Mouse (Mus musculus): ENCODE data around the gene Zbtb20. TPM values are rescaled to one million over a fixed set of nuclear protein-coding genes. Genes with fewer than 3 reads are reported as not detected.

Gene Zbtb20
- total and polyA plus RNA-seq, 3 experiments, result 31.1 to 199 (median 161) TPM

GRCm38 (mm10) chr16:42863231-42863630 lies 12.4 kb upstream of the Zbtb20 start:
- Histone ChIP-seq H3K9ac (ENCODE audit: low read depth, low read length) (no peak overlapping the region), H3K27ac (no peak overlapping the region), H3K4me1 (ENCODE audit: control insufficient read depth, insufficient read depth, low read length) (no peaks in the 10 kb centered on the region), H3K36me3 (ENCODE audit: control insufficient read depth, insufficient read depth, low read length) (no peaks in the 10 kb centered on the region), H3K79me2 (replicated peaks; ENCODE audit: control insufficient read depth, insufficient read depth, low read length) (no peaks in the 10 kb centered on the region), H3K27me3 (ENCODE audit: control insufficient read depth, insufficient read depth, low read length) (no peaks in the 10 kb centered on the region), H3K4me3 (no peak overlapping the region)
- DNase-seq, result no peak
- intact Hi-C loops (cut with DNase I), result no loop called here
- 83% methylated on average over 2 of the region's 2 CpGs for WGBS
- no peak for TF ChIP-seq POLR2A (IDR thresholded peaks at IDR 0.05; ENCODE audit: insufficient read depth, low read depth, low read length)
- no peak for TF ChIP-seq EP300 (IDR thresholded peaks at IDR 0.05; ENCODE audit: insufficient read depth, low read depth, low read length)
- TF ChIP-seq CTCF (IDR thresholded peaks at IDR 0.05), result no peak

GRCm38 (mm10) chr16:42866061-42866460 lies 9.6 kb upstream of the Zbtb20 start:
- no peaks in the 10 kb centered on the region for H3K4me1 ChIP-seq (ENCODE audit: control insufficient read depth, insufficient read depth, low read length)
- H3K27ac ChIP-seq, result no peak overlapping the region
- no peaks in the 10 kb centered on the region for H3K36me3 ChIP-seq (ENCODE audit: control insufficient read depth, insufficient read depth, low read length)
- no peak for DNase-seq
- WGBS, result 21% methylated on average over 1 of the region's 1 CpGs
- no peak overlapping the region for H3K4me3 ChIP-seq
- no peak overlapping the region for H3K9ac ChIP-seq (ENCODE audit: low read depth, low read length)
- H3K79me2 ChIP-seq (replicated peaks; ENCODE audit: control insufficient read depth, insufficient read depth, low read length), result no peaks in the 10 kb centered on the region
- intact Hi-C loops (cut with DNase I), result no loop called here
- H3K27me3 ChIP-seq (ENCODE audit: control insufficient read depth, insufficient read depth, low read length), result no peaks in the 10 kb centered on the region
- no peak for TF ChIP-seq CTCF (IDR thresholded peaks at IDR 0.05)
- no peak for TF ChIP-seq EP300 (IDR thresholded peaks at IDR 0.05; ENCODE audit: insufficient read depth, low read depth, low read length)
- TF ChIP-seq POLR2A (IDR thresholded peaks at IDR 0.05; ENCODE audit: insufficient read depth, low read depth, low read length), result no peak

GRCm38 (mm10) chr16:42872101-42872500 lies 3.6 kb upstream of the Zbtb20 start:
- no peak for DNase-seq
- WGBS, result 95% methylated on average over 5 of the region's 5 CpGs
- intact Hi-C loops (cut with DNase I), result no loop called here

GRCm38 (mm10) chr16:42873942-42874341 lies 1.7 kb upstream of the Zbtb20 start:
- H3K27ac ChIP-seq, result peak overlapping the region; percentile 98
- no peak for DNase-seq
- H3K9ac ChIP-seq (ENCODE audit: low read depth, low read length), result no peak overlapping the region
- H3K36me3 ChIP-seq (ENCODE audit: control insufficient read depth, insufficient read depth, low read length), result peaks cover 2% of the 10 kb centered on the region
- H3K79me2 ChIP-seq (replicated peaks; ENCODE audit: control insufficient read depth, insufficient read depth, low read length), result no peaks in the 10 kb centered on the region
- intact Hi-C loops (cut with DNase I), result no loop called here
- H3K4me1 ChIP-seq (ENCODE audit: control insufficient read depth, insufficient read depth, low read length), result no peaks in the 10 kb centered on the region
- H3K4me3 ChIP-seq, result no peak overlapping the region
- TF ChIP-seq EP300 (IDR thresholded peaks at IDR 0.05; ENCODE audit: insufficient read depth, low read depth, low read length), result no peak
- no peak for TF ChIP-seq POLR2A (IDR thresholded peaks at IDR 0.05; ENCODE audit: insufficient read depth, low read depth, low read length)
- no peak for TF ChIP-seq CTCF (IDR thresholded peaks at IDR 0.05)
- WGBS, result 51% methylated on average over 3 of the region's 3 CpGs
- no peaks in the 10 kb centered on the region for H3K27me3 ChIP-seq (ENCODE audit: control insufficient read depth, insufficient read depth, low read length)

More at GRCm38 (mm10) chr16:42872101-42872500, 3.6 kb upstream of the Zbtb20 start:
- Histone ChIP-seq H3K27me3 (ENCODE audit: control insufficient read depth, insufficient read depth, low read length) (no peaks in the 10 kb centered on the region), H3K79me2 (replicated peaks; ENCODE audit: control insufficient read depth, insufficient read depth, low read length) (no peaks in the 10 kb centered on the region), H3K4me3 (no peak overlapping the region), H3K27ac (no peak overlapping the region), H3K9ac (ENCODE audit: low read depth, low read length) (no peak overlapping the region), H3K36me3 (ENCODE audit: control insufficient read depth, insufficient read depth, low read length) (peaks cover 2% of the 10 kb centered on the region), H3K4me1 (ENCODE audit: control insufficient read depth, insufficient read depth, low read length) (no peaks in the 10 kb centered on the region)
- TF ChIP-seq EP300 (IDR thresholded peaks at IDR 0.05; ENCODE audit: insufficient read depth, low read depth, low read length), result no peak
- no peak for TF ChIP-seq CTCF (IDR thresholded peaks at IDR 0.05)
- TF ChIP-seq POLR2A (IDR thresholded peaks at IDR 0.05; ENCODE audit: insufficient read depth, low read depth, low read length), result no peak

- WGBS, result 1% methylated on average over 5 of the region's 5 CpGs
- peak overlapping the region; percentile 63; the same call in 1 of the 2 replicates for H3K9ac ChIP-seq (ENCODE audit: low read depth, low read length)
Measured at GRCm38 (mm10) chr16:42874456-42874855, 1.2 kb upstream of the Zbtb20 start.

GRCm38 (mm10) chr16:42874910-42875851 lies 500 bp upstream of the Zbtb20 start:
- peak overlapping the region; percentile 65 for H3K4me3 ChIP-seq
- peak; percentile 98 to 99 for DNase-seq
- H3K4me1 ChIP-seq (ENCODE audit: control insufficient read depth, insufficient read depth, low read length), result no peaks in the 10 kb centered on the region; the same call in 1 of the 2 replicates
- peaks cover 4% of the 10 kb centered on the region for H3K36me3 ChIP-seq (ENCODE audit: control insufficient read depth, insufficient read depth, low read length)
- peak overlapping the region; percentile 98 for H3K27ac ChIP-seq
- H3K79me2 ChIP-seq (replicated peaks; ENCODE audit: control insufficient read depth, insufficient read depth, low read length), result no peaks in the 10 kb centered on the region
- WGBS, result under 1% methylated on average over 54 of the region's 54 CpGs
- TF ChIP-seq EP300 (IDR thresholded peaks at IDR 0.05; ENCODE audit: insufficient read depth, low read depth, low read length) (peak; percentile 56; the same call in 1 of the 2 replicates), CTCF (IDR thresholded peaks at IDR 0.05) (peak; percentile 27), POLR2A (IDR thresholded peaks at IDR 0.05; ENCODE audit: insufficient read depth, low read depth, low read length) (peak; percentile 68)
- H3K9ac ChIP-seq (ENCODE audit: low read depth, low read length), result peak overlapping the region; percentile 63
- H3K27me3 ChIP-seq (ENCODE audit: control insufficient read depth, insufficient read depth, low read length), result no peaks in the 10 kb centered on the region
- intact Hi-C loops (cut with DNase I), result loop anchor here (5.0 kb wide), 2 partner anchors 487 to 702 kb away; no protein-coding TSS in a partner anchor

More at GRCm38 (mm10) chr16:42874456-42874855, 1.2 kb upstream of the Zbtb20 start:
- Histone ChIP-seq H3K79me2 (replicated peaks; ENCODE audit: control insufficient read depth, insufficient read depth, low read length) (no peaks in the 10 kb centered on the region), H3K27me3 (ENCODE audit: control insufficient read depth, insufficient read depth, low read length) (no peaks in the 10 kb centered on the region), H3K4me3 (peak overlapping the region; percentile 57), H3K27ac (peak overlapping the region; percentile 98), H3K36me3 (ENCODE audit: control insufficient read depth, insufficient read depth, low read length) (peaks cover 2% of the 10 kb centered on the region), H3K4me1 (ENCODE audit: control insufficient read depth, insufficient read depth, low read length) (no peaks in the 10 kb centered on the region)
- TF ChIP-seq EP300 (IDR thresholded peaks at IDR 0.05; ENCODE audit: insufficient read depth, low read depth, low read length) (no peak), POLR2A (IDR thresholded peaks at IDR 0.05; ENCODE audit: insufficient read depth, low read depth, low read length) (no peak), CTCF (IDR thresholded peaks at IDR 0.05) (no peak)
- peak; percentile 58 to 63 for DNase-seq
- intact Hi-C loops (cut with DNase I), result no loop called here

Data from heart, adult 2 months (tissue).